Mouse (Mus musculus): Measurements from ENCODE around the gene Mpig6b. TPM values are rescaled to one million over a fixed set of nuclear protein-coding genes. Genes with fewer than 3 reads are reported as not detected.

Mpig6b gene
- polyA plus RNA-seq, 1 experiment from 2014 or later = 1.2 TPM

DNA sequence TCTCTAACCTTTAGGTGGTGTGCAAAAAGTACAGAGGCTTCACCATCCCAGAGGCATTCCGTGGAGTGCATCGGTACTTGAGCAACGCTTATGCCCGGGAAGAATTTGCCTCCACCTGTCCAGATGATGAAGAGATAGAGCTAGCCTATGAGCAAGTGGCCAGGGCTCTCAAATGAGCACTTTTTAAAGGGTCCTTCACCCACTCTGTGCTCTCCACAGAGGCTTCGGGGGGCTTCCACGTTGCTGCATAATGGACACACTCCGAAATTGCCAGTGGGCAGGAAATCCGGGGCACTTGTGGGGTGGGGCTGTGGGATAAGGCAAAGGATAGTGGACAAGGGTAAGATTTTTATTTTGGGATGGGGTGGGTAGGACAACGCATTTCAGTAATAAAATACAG lies 7.7 kb downstream of the Mpig6b start:
- Histone ChIP-seq H3K9ac (0 out of 2 replicates have a peak overlapping the region, but pooled peaks have one; percentile 3), H3K27me3 (replicated peaks) (peaks cover 7% of the 10 kb centered on the region; the same call in 1 of the 2 replicates), H3K4me1 (replicated peaks) (peaks cover 25% of the 10 kb centered on the region), H3K9me3 (replicated peaks) (no peaks in the 10 kb centered on the region; the same call in 1 of the 2 replicates), H3K27ac (ENCODE audit: poor library complexity, severe bottlenecking) (peak overlapping the region; percentile 95), H3K4me2 (peak overlapping the region; percentile 96), H3K4me3 (0 out of 2 replicates have a peak overlapping the region, but pooled peaks have one; percentile 76), H3K36me3 (peaks cover 80% of the 10 kb centered on the region)
- WGBS = 63% methylated on average over 9 of the region's 9 CpGs
- ATAC-seq (ENCODE audit: insufficient number of reproducible peaks, low FRiP score) = no peak

DNA sequence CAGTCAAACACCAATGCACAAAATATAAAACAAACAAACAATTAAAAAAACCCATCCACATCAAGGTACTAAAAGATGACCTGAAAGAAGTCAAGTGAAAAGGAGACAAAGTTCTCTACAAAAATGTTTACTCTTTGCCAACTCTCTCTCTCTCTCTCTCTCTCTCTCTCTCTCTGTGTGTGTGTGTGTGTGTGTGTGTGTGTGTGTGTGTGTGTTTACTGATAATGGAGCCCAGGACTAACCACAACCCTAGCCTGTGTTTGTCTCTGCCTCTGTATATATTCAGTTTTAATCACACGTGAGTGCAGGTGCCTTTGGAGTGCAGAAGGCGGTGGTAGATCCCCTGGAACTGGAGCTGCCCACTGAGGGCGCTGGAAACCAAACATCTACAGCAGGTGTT lies 8.9 kb downstream of the Mpig6b start:
- no peak for ATAC-seq (ENCODE audit: insufficient number of reproducible peaks, low FRiP score)
- no peak overlapping the region for H3K4me3 ChIP-seq
- peak overlapping the region; percentile 8; the same call in 1 of the 2 replicates for H3K9ac ChIP-seq
- no peak overlapping the region for H3K27ac ChIP-seq (ENCODE audit: poor library complexity, severe bottlenecking)
- H3K27me3 ChIP-seq (replicated peaks) = no peaks in the 10 kb centered on the region
- no peak overlapping the region for H3K4me2 ChIP-seq
- no peaks in the 10 kb centered on the region; the same call in 1 of the 2 replicates for H3K9me3 ChIP-seq (replicated peaks)
- peaks cover 79% of the 10 kb centered on the region for H3K36me3 ChIP-seq
- peaks cover 35% of the 10 kb centered on the region for H3K4me1 ChIP-seq (replicated peaks)
- WGBS = 74% methylated on average over 3 of the region's 3 CpGs

DNA sequence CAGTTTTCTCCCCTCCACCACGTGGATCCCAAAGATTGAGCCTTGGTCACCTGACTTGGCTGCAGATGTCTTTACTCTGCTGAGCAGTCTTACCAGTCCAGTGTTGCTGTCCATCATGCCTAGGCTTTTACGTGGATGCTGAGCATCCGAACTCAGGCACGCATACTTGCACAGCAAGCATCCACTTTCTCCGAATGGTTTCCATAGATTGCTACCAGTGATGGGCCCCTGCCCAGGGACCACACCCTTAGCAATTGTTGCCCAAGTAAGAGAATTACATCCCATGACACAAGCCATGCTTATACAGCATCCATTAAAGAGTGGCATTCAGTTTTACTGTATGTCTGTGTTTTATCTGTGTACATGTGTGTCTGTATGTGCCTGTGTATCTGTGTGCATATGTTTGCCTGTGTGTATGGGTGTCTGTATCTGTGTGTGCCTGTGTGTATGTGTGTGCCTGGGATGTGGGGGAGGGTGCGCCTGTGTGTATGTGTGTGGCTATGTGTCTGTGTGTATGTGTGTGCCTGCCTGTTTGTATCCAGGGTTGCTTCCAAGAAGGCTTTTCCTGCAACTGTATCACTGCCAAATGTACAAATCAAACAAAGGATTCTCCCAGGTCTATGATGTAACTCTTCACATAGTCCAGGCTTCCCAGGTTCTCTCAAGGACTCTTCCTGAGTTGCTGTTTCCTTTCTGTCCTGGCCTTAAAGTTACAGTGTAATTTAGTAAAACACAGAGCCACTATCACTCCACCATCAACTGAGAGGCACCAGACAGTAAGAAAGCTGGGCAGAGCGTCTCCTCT lies 10.1 kb downstream of the Mpig6b start:
- no peak overlapping the region for H3K27ac ChIP-seq (ENCODE audit: poor library complexity, severe bottlenecking)
- H3K4me1 ChIP-seq (replicated peaks) = peaks cover 37% of the 10 kb centered on the region
- H3K4me2 ChIP-seq = no peak overlapping the region
- no peak overlapping the region for H3K4me3 ChIP-seq
- no peak for ATAC-seq (ENCODE audit: insufficient number of reproducible peaks, low FRiP score)
- peaks cover 69% of the 10 kb centered on the region for H3K36me3 ChIP-seq
- no peaks in the 10 kb centered on the region; the same call in 1 of the 2 replicates for H3K9me3 ChIP-seq (replicated peaks)
- 86% methylated on average over 7 of the region's 7 CpGs for WGBS
- H3K9ac ChIP-seq = no peak overlapping the region
- no peaks in the 10 kb centered on the region for H3K27me3 ChIP-seq (replicated peaks)

DNA sequence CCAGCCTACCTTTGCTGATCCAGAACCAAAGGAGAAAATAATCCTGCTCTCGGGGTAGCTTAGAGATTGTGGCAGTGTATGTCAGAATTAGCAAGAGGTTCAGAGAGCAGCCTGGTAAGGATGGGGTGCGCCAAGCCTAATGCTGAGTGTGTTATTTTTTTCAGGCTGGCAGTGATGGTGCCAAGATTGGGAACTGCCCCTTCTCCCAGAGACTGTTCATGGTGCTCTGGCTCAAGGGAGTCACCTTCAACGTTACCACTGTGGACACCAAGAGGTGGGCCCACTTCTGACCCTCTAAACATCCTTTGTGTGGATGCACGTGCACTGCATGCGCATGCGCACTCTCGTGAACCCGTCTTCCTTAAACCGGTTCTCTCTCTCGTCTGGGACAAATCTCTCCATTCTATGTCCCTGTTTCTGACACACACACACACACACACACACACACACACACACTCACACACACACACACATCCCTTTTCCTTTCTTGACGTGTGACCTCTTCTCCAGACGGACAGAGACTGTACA lies 13.6 kb downstream of the Mpig6b start:
- H3K9ac ChIP-seq = peak overlapping the region; percentile 94
- H3K36me3 ChIP-seq = peaks cover 48% of the 10 kb centered on the region
- peak overlapping the region; percentile 88 for H3K4me2 ChIP-seq
- ATAC-seq (ENCODE audit: insufficient number of reproducible peaks, low FRiP score) = no peak
- peaks cover 41% of the 10 kb centered on the region for H3K4me1 ChIP-seq (replicated peaks)
- peak overlapping the region; percentile 99 for H3K27ac ChIP-seq (ENCODE audit: poor library complexity, severe bottlenecking)
- no peaks in the 10 kb centered on the region for H3K27me3 ChIP-seq (replicated peaks)
- H3K9me3 ChIP-seq (replicated peaks) = no peaks in the 10 kb centered on the region; the same call in 1 of the 2 replicates
- H3K4me3 ChIP-seq = peak overlapping the region; percentile 75
- whole genome bisulfite sequencing = 68% methylated on average over 12 of the region's 12 CpGs

DNA sequence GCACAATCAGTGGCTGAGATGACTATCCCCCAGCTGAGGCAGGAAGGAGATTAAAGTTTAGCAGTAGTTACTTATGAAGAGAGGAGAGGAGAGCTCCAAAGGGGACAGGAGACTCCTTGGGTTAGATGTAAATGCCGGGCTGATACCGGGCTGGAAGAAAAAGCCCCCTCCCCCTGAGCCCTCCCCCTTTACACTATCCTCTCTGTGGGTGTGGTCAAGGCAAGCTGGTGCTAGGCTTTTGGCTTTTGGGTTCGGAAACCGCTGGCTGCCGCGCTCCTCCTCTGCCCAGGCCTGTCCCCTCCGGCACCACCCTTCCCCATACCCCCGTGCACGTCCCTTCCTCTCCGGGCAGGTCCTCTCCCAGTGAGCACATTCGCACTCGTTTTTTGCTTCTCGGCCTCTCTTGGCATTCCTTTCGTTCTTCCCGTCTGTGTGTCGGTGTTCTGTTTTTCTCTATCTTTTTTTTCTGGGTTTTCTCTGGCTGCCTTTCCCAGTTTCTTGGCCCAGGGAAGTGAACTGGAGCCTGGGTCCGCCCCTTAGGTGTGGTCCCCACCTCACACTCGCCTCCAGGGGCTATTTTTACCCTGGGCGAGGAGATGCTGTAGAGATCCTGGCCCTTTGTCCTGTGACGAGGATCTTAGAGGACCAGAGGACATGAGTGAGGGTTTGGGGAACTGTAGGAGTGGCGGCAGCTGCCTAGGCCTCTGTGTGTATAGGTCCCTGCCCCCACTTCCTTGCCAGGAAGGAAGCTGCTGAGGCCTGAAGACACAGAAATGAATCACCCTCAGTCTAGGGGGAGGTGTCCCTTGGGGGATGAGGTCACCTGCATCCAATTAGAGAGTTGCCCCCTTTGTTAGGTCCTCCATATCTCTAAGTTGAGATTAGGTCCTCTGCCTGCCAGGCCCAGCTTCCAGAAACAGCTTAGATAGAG lies 14.6 kb downstream of the Mpig6b start:
- Histone ChIP-seq H3K4me3 (peak overlapping the region; percentile 75), H3K4me2 (peak overlapping the region; percentile 88), H3K9ac (peak overlapping the region; percentile 94), H3K27ac (ENCODE audit: poor library complexity, severe bottlenecking) (peak overlapping the region; percentile 99), H3K9me3 (replicated peaks) (no peaks in the 10 kb centered on the region; the same call in 1 of the 2 replicates), H3K4me1 (replicated peaks) (peaks cover 45% of the 10 kb centered on the region), H3K36me3 (peaks cover 41% of the 10 kb centered on the region), H3K27me3 (replicated peaks) (no peaks in the 10 kb centered on the region)
- ATAC-seq (ENCODE audit: insufficient number of reproducible peaks, low FRiP score) = peak; percentile 80
- under 1% methylated on average over 21 of the region's 21 CpGs for WGBS

DNA sequence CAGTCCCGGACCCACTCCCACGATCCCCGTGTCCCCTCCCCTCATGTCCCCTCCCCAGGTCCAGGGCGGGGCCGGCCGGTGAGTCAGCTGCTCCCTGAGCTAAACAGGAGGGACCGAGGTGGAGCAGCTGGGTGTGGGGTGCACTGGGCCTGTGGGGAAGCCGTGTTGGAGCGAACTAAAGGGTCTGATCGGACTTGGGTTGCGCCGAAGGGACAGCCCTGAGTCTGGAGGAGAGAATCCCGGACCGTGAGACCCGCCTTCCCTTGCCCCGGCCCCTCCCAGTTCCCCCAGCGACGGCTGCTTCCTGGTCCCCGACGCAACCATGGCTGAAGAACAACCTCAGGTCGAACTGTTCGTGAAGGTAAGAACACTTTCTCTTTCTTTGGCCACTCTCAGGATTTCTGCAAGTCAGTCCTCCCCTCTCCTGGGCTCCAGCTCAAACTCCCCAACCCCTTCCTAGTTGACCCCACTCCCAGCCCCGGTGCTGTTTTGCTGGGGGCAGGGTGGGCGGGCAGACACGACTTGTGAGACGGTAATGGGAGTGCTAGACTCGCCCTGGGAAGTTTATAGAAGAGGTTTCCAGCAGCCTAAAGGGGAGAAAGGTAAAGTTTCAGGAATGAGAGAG lies 15.7 kb downstream of the Mpig6b start:
- 1% methylated on average over 27 of the region's 27 CpGs for WGBS
- peaks cover 30% of the 10 kb centered on the region for H3K36me3 ChIP-seq
- H3K27me3 ChIP-seq (replicated peaks) = no peaks in the 10 kb centered on the region
- H3K9me3 ChIP-seq (replicated peaks) = no peaks in the 10 kb centered on the region; the same call in 1 of the 2 replicates
- H3K27ac ChIP-seq (ENCODE audit: poor library complexity, severe bottlenecking) = peak overlapping the region; percentile 99
- peak overlapping the region; percentile 94 for H3K9ac ChIP-seq
- peak overlapping the region; percentile 75 for H3K4me3 ChIP-seq
- peaks cover 54% of the 10 kb centered on the region for H3K4me1 ChIP-seq (replicated peaks)
- H3K4me2 ChIP-seq = peak overlapping the region; percentile 88
- peak; percentile 60 for ATAC-seq (ENCODE audit: insufficient number of reproducible peaks, low FRiP score)

DNA sequence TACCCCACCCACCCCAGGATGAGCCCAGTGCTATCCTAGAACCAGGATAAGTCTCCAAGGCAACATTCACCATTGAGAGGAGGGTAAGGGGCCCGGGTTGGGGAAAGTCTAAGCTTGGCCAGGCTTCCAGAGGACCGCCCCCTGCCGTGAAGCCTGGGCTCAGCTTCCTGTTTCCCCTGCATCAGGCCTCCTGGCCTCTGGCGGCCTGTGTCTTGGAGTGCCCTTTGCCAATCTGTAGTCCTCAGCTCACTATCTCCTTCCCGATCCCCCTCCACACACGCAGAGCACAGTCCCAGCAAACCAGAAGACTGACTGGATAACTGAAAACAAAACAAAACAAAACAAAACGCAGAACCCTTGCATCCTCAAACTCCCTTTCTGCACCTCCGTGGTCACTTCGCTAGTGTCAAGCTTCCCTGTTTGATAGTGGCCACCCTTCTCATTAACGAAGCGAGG lies 16.4 kb downstream of the Mpig6b start, which contains the start of gene Clic1:
Gene Clic1 (plus strand): TSS at position 406 of the 456 bp plus-strand sequence.
- WGBS = under 1% methylated on average over 11 of the region's 11 CpGs

DNA sequence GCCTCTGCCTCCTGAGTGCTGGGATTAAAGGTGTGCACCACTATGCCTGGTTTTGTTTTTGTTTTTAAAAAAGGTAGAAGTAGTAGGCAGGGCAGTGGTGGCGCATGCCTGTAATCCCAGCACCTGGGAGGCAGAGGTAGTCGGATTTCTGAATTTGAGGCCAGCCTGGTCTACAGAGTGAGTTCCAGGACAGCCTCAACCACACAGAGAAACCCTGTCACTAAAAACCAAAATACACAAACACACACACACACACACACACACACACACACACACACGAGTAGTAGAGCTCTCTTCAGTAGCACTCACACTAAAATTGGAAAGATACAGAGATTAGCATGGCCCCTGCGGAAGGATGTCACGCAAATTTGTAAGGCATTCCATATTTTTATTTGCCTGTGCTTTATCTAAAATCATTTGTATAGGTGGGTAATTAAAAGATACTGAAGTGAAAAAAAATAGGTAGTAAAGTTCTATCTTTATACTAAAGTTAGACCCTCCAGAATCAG lies 17.0 kb downstream of the Mpig6b start:
- no peaks in the 10 kb centered on the region for H3K27me3 ChIP-seq (replicated peaks)
- peak overlapping the region; percentile 94; the same call in 1 of the 2 replicates for H3K9ac ChIP-seq
- WGBS = 61% methylated on average over 5 of the region's 5 CpGs
- peaks cover 62% of the 10 kb centered on the region for H3K4me1 ChIP-seq (replicated peaks)
- peak overlapping the region; percentile 88 for H3K4me2 ChIP-seq
- H3K4me3 ChIP-seq = peak overlapping the region; percentile 75; the same call in 1 of the 2 replicates
- peaks cover 18% of the 10 kb centered on the region for H3K36me3 ChIP-seq
- H3K9me3 ChIP-seq (replicated peaks) = no peaks in the 10 kb centered on the region; the same call in 1 of the 2 replicates
- no peak for ATAC-seq (ENCODE audit: insufficient number of reproducible peaks, low FRiP score)
- H3K27ac ChIP-seq (ENCODE audit: poor library complexity, severe bottlenecking) = peak overlapping the region; percentile 99

More for the DNA sequence above, 16.4 kb downstream of the Mpig6b start, which contains the start of gene Clic1:
- Histone ChIP-seq H3K9me3 (replicated peaks) (no peaks in the 10 kb centered on the region; the same call in 1 of the 2 replicates), H3K4me3 (peak within 1 kb of the TSS; percentile 75), H3K27me3 (replicated peaks) (no peaks in the 10 kb centered on the region), H3K36me3 (peaks cover 24% of the 10 kb centered on the region), H3K4me2 (peak within 1 kb of the TSS; percentile 88), H3K4me1 (replicated peaks) (peaks cover 57% of the 10 kb centered on the region), H3K27ac (ENCODE audit: poor library complexity, severe bottlenecking) (peak within 1 kb of the TSS; percentile 99), H3K9ac (peak within 1 kb of the TSS; percentile 94)
- ATAC-seq (ENCODE audit: insufficient number of reproducible peaks, low FRiP score) = peak; percentile 37

DNA sequence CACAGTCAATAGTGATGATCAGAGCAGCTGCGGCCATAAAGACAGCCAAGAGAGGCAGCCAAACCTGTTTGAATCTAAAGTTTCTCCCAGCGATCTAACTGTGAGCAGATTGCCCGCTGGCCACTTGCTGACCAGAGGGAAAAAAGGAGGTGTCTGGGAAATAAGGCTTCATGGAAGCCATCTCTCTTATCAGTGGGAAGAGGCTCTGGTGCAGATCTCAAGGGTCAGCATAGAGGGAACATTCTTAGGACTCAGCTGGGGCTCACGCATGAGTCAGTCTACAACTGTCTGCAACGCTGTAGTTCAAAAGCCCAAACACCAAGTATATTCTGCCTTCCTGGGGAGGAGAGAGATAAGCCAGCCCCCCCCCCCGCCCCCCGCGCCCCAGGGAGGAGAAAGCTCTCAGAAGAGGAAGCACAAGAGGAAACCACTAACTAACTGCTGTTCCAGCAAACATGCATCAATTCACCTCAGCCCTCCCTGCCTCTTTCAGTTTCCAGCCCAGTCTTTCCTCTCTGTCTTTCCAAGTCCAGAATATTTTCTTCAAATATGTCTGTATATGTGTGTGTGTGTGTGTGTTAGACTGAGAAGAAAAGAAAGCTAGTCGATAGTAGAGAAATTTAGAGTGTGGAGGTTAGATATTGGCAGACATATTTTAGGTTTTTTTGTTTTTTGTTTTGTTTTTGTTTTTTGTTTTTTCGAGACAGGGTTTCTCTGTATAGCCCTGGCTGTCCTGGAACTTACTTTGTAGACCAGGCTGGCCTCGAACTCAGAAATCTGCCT lies 17.6 kb downstream of the Mpig6b start:
- Histone ChIP-seq H3K4me3 (0 out of 2 replicates have a peak overlapping the region, but pooled peaks have one; percentile 17), H3K4me2 (peak overlapping the region; percentile 88), H3K36me3 (peaks cover 12% of the 10 kb centered on the region), H3K4me1 (replicated peaks) (peaks cover 62% of the 10 kb centered on the region), H3K9ac (peak overlapping the region; percentile 49; the same call in 1 of the 2 replicates), H3K9me3 (replicated peaks) (no peaks in the 10 kb centered on the region), H3K27ac (ENCODE audit: poor library complexity, severe bottlenecking) (peak overlapping the region; percentile 99), H3K27me3 (replicated peaks) (no peaks in the 10 kb centered on the region)
- 20% methylated on average over 11 of the region's 11 CpGs for WGBS
- ATAC-seq (ENCODE audit: insufficient number of reproducible peaks, low FRiP score) = no peak
